Mouse (Mus musculus): ENCODE data around the gene Bri3. TPM values are rescaled to one million over a fixed set of nuclear protein-coding genes. Genes with fewer than 3 reads are reported as not detected.

Bri3 gene
- polyA plus RNA-seq, 1 experiment = 1.5 TPM

DNA sequence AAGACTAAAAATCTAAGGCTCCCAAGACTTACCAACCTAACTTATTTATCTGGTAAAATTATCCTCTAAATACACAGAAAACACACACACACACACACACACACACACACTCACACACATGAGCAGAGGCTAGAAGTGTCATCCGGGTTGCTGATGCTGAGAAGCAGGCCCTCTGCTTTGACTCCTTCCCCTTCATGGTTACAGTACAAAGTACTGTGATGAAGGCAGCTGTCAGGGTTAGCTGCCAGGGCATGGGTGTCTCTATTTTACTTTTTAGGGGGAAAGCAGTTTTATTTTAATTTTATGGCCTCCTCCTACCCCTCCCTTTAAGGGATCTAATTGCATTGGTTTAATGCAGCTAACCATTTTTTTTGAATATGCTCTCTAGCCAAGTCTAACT lies 51.1 kb downstream of the Bri3 start:
- Histone ChIP-seq H3K4me3 (replicated peaks) (no peak overlapping the region), H3K9me3 (ENCODE audit: control insufficient read depth, low read length) (no peaks in the 10 kb centered on the region), H3K27me3 (ENCODE audit: control insufficient read depth) (no peaks in the 10 kb centered on the region), H3K4me1 (ENCODE audit: control insufficient read depth) (no peaks in the 10 kb centered on the region), H3K36me3 (ENCODE audit: control insufficient read depth) (no peaks in the 10 kb centered on the region)
- TF ChIP-seq TAL1 (IDR thresholded peaks at IDR 0.05; ENCODE audit: low read length) (no peak), GATA1 (IDR thresholded peaks at IDR 0.05; ENCODE audit: low read length) (no peak)

DNA sequence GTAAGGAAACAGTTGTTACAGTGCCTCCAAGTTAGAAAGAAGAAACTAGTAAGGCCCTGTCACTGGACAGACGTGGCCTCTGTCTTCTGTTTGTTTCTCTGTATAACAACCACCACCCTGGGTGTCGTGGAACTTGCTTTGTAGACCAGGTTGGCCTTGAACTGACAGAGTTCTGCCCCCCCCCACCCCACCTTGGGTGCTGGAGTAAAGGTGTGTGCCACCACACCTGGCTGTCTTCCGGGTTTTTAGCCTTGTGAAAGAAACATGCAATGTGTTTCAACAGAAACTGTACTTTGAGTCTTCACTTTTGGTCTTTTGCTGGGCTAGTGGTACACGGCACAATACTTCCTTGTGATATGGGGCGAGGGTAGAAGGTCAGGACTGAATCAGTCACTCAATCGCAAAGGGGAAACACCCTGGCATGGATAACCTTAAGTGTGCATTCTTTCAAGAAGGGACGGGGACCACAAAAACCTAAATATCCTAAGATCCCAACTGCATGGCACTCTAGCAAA lies 51.9 kb downstream of the Bri3 start:
- Histone ChIP-seq H3K27me3 (ENCODE audit: control insufficient read depth) (no peaks in the 10 kb centered on the region), H3K36me3 (ENCODE audit: control insufficient read depth) (no peaks in the 10 kb centered on the region), H3K4me3 (replicated peaks) (no peak overlapping the region), H3K9me3 (ENCODE audit: control insufficient read depth, low read length) (no peaks in the 10 kb centered on the region), H3K4me1 (ENCODE audit: control insufficient read depth) (no peaks in the 10 kb centered on the region)
- TF ChIP-seq GATA1 (IDR thresholded peaks at IDR 0.05; ENCODE audit: low read length) (no peak), TAL1 (IDR thresholded peaks at IDR 0.05; ENCODE audit: low read length) (no peak)

DNA sequence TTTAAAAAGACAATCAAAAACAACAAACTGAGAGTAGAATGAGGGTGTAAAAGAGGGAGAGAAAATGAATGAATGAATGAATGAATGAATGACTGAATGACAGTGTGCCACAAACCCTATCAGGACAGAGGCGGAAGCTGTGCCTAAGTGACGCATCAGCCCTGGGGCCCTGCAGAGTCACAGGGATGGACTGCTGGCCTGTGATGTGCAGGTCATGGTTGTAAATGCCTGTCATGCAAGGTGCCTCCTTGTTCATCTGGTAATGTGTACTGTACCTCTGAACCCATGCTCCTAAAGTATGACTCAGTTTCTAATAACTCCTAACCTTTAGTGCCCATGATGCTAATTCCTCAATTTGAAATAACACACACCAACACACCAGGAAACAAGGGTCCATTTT lies 58.8 kb downstream of the Bri3 start:
- H3K36me3 ChIP-seq (ENCODE audit: control insufficient read depth) = no peaks in the 10 kb centered on the region
- H3K4me3 ChIP-seq (replicated peaks) = no peak overlapping the region
- H3K9me3 ChIP-seq (ENCODE audit: control insufficient read depth, low read length) = no peaks in the 10 kb centered on the region
- no peaks in the 10 kb centered on the region for H3K4me1 ChIP-seq (ENCODE audit: control insufficient read depth)
- H3K27me3 ChIP-seq (ENCODE audit: control insufficient read depth) = no peaks in the 10 kb centered on the region
- TF ChIP-seq TAL1 (IDR thresholded peaks at IDR 0.05; ENCODE audit: low read length) (no peak), GATA1 (IDR thresholded peaks at IDR 0.05; ENCODE audit: low read length) (no peak)

DNA sequence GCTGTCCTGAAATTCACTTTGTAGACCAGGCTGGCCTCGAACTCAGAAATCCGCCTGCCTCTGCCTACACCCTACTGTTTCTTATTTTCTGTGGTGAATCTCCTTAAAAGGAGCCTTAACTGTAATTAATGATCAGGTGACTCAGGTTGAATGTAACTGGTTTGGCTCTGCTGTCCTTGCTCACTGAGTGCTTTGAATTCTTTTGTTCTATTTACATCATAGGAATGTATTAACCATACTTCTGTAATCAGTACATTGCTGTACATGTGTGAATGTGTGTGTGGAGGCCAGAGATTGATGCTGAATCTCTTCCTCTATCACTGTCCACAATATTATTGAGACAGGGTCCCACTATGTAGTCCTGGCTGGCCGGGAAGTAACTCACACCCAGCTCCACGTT lies 64.7 kb downstream of the Bri3 start:
- Histone ChIP-seq H3K27me3 (ENCODE audit: control insufficient read depth) (no peaks in the 10 kb centered on the region), H3K4me3 (replicated peaks) (no peak overlapping the region), H3K4me1 (ENCODE audit: control insufficient read depth) (no peaks in the 10 kb centered on the region), H3K9me3 (ENCODE audit: control insufficient read depth, low read length) (no peaks in the 10 kb centered on the region), H3K36me3 (ENCODE audit: control insufficient read depth) (no peaks in the 10 kb centered on the region; the same call in 1 of the 2 replicates)
- TF ChIP-seq GATA1 (IDR thresholded peaks at IDR 0.05; ENCODE audit: low read length) = no peak
- no peak for TF ChIP-seq TAL1 (IDR thresholded peaks at IDR 0.05; ENCODE audit: low read length)

DNA sequence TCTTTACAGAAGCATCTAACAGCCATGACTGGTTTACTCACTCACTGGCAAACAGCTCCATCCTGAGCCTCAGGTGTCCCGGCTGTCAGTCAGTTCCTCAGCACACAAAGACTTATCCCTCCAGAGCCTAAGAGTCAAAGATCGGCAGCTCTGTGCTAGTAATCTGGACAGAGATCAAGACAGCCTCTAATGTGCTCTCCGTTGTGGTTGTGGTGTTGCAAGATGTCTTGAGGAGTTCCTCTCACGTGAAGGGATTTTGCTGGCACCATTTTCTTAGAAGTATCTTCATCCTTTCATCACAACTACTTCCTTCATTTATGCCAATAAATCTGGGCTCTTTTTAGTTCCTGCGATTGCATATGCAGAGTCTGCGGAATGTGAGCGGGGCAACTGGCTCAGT lies 67.9 kb downstream of the Bri3 start:
- H3K4me1 ChIP-seq (ENCODE audit: control insufficient read depth) = no peaks in the 10 kb centered on the region
- H3K9me3 ChIP-seq (ENCODE audit: control insufficient read depth, low read length) = no peaks in the 10 kb centered on the region
- no peaks in the 10 kb centered on the region; the same call in 1 of the 2 replicates for H3K36me3 ChIP-seq (ENCODE audit: control insufficient read depth)
- no peaks in the 10 kb centered on the region for H3K27me3 ChIP-seq (ENCODE audit: control insufficient read depth)
- H3K4me3 ChIP-seq (replicated peaks) = no peak overlapping the region
- TF ChIP-seq GATA1 (IDR thresholded peaks at IDR 0.05; ENCODE audit: low read length) (no peak), TAL1 (IDR thresholded peaks at IDR 0.05; ENCODE audit: low read length) (no peak)

DNA sequence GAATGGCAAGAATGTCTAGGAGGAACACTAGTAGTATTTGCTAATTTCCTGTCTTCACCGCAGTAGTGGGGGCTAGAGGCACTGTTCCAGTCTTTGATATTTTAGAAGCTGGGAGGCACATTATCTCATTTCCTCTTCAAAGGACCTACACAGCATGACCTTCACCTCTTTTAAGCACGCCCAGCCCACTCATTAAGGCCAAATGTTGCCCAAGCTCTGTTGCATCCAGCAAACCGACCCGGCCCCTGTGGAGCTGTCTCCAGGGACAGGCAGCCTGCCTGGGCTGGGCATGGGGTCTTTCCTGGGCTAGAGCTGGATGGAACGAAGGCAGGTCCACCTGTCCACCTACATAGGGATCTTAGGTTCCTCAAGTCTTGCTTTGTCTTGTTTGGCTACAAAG lies 69.1 kb downstream of the Bri3 start:
- Histone ChIP-seq H3K4me3 (replicated peaks) (no peak overlapping the region), H3K9me3 (ENCODE audit: control insufficient read depth, low read length) (no peaks in the 10 kb centered on the region), H3K27me3 (ENCODE audit: control insufficient read depth) (no peaks in the 10 kb centered on the region), H3K4me1 (ENCODE audit: control insufficient read depth) (no peaks in the 10 kb centered on the region), H3K36me3 (ENCODE audit: control insufficient read depth) (no peaks in the 10 kb centered on the region; the same call in 1 of the 2 replicates)
- TF ChIP-seq GATA1 (IDR thresholded peaks at IDR 0.05; ENCODE audit: low read length) (no peak), TAL1 (IDR thresholded peaks at IDR 0.05; ENCODE audit: low read length) (no peak)

DNA sequence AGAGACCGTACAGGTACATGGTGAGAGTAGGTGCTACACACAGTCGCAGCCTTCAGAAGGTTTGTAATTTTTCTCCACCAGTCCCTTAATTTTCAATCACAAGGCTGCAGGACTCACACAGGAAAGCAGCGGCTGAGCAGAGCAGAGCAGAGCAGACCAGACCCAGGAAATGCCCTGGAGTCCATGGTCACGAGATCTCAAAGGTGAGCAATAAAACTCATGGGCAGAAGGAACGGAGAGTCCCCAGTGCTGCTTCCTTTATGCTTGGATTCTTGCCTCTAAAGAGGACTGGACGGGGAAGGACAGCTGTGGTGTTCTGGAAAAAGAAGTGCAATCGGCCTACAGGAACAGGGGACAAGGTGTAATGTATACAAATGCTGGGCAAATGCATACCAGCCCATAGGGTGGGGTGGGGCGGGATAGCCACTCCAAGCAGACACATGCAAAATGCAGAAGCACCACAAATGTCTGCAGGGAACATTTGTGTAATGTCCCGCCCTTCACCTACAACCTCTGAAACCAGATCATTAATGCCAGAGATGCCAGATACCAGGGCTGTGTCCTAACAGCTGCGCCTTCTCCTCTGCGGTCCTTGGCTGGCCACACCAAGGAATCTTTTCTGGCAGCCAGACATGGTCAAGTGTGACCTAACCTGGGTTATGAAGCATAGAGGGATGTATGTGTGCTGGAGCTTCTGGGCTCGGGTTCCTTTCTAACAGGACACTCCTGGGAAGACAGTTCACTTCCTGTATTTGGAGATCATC lies 70.7 kb downstream of the Bri3 start:
- Histone ChIP-seq H3K4me1 (ENCODE audit: control insufficient read depth) (no peaks in the 10 kb centered on the region), H3K27me3 (ENCODE audit: control insufficient read depth) (no peaks in the 10 kb centered on the region), H3K36me3 (ENCODE audit: control insufficient read depth) (no peaks in the 10 kb centered on the region; the same call in 1 of the 2 replicates), H3K9me3 (ENCODE audit: control insufficient read depth, low read length) (no peaks in the 10 kb centered on the region), H3K4me3 (replicated peaks) (no peak overlapping the region)
- no peak for TF ChIP-seq GATA1 (IDR thresholded peaks at IDR 0.05; ENCODE audit: low read length)
- TF ChIP-seq TAL1 (IDR thresholded peaks at IDR 0.05; ENCODE audit: low read length) = no peak

DNA sequence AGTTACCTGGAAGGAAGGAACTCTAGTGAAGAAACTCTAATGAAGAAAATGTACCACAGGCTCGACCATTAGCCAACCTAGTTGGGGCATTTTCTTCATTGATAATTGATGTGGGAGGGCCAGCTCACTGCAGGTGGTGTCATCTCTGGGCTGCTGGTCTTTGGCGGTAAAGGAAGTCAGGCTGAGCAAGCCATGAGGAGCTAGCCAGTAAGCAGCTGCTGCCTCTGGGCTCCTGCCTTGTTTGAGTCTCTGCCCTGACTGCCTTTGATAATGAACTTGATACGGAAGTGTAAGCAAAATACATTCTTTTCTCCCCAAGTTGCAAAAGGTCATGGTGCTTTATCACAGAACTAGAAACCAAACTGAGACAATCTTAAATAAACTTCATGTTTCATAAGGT lies 72.2 kb downstream of the Bri3 start:
- Histone ChIP-seq H3K9me3 (ENCODE audit: control insufficient read depth, low read length) (no peaks in the 10 kb centered on the region), H3K4me1 (ENCODE audit: control insufficient read depth) (no peaks in the 10 kb centered on the region), H3K36me3 (ENCODE audit: control insufficient read depth) (no peaks in the 10 kb centered on the region), H3K4me3 (replicated peaks) (no peak overlapping the region), H3K27me3 (ENCODE audit: control insufficient read depth) (no peaks in the 10 kb centered on the region)
- TF ChIP-seq GATA1 (IDR thresholded peaks at IDR 0.05; ENCODE audit: low read length) = no peak
- no peak for TF ChIP-seq TAL1 (IDR thresholded peaks at IDR 0.05; ENCODE audit: low read length)

DNA sequence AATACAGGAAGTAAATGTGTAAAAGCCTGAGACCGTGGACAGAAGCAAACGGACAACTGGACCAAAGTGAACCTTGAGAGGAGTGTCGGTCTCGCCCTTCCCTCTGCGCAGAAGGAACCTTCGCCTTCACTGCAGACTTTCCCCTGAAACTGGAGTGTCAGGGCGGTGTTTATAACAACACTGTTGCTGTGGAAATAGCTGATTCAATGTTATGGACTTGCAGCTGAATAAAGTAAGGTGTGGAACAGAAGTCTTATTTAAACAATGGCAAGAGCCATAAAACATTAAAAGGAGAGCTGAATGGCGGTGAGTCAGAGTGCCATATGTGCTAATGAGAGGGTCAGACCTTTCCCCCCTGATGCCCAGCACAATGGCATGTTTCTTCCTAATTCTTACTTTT lies 73.2 kb downstream of the Bri3 start:
- Histone ChIP-seq H3K4me3 (replicated peaks) (no peak overlapping the region), H3K9me3 (ENCODE audit: control insufficient read depth, low read length) (no peaks in the 10 kb centered on the region), H3K4me1 (ENCODE audit: control insufficient read depth) (no peaks in the 10 kb centered on the region), H3K36me3 (ENCODE audit: control insufficient read depth) (no peaks in the 10 kb centered on the region), H3K27me3 (ENCODE audit: control insufficient read depth) (no peaks in the 10 kb centered on the region)
- no peak for TF ChIP-seq GATA1 (IDR thresholded peaks at IDR 0.05; ENCODE audit: low read length)
- TF ChIP-seq TAL1 (IDR thresholded peaks at IDR 0.05; ENCODE audit: low read length) = no peak

All from erythroblast, embryonic 14.5 days (primary cell).